Mouse (Mus musculus): ENCODE results near the gene Mepce.

DNA sequence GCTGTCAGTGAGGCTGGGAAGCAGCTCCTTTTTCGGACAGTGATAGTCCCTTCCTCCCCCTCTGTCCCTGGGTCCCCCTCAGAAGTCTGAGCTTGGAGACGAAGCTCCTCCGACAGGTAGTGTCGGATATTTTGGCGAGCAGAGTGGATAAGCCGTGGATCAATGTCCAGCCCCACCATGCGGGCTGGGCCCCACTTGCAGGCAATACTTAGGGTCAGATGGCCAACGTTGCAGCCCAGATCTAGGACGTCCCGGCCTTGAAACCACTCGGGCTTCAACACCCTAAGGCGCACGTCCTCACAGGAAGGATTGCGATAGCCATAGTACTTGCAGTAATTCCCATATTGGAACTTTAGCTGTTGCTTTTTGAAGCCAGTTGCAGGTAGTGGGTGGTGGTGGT, 2.9 kb downstream of the Mepce start:
- TF ChIP-seq CTCF (IDR thresholded peaks at IDR 0.05; ENCODE audit: control insufficient read depth, insufficient read depth, low read length) (no peak), POLR2A (IDR thresholded peaks at IDR 0.05; ENCODE audit: borderline replicate concordance, control insufficient read depth, low read depth, low read length) (no peak)

All from bone marrow, adult 2 months (tissue).